Mouse (Mus musculus): ENCODE data around the gene Klhl10. TPM values are rescaled to one million over a fixed set of nuclear protein-coding genes. Genes with fewer than 3 reads are reported as not detected.

Gene Klhl10
- polyA plus RNA-seq, 1 experiment from 2014 or later = 0.65 TPM

GRCm38 (mm10) chr11:100471352-100472196, 29.9 kb downstream of the Klhl10 start:
- H3K9me3 ChIP-seq (replicated peaks) = no peaks in the 10 kb centered on the region
- H3K9ac ChIP-seq = peak overlapping the region; percentile 96
- H3K27me3 ChIP-seq (replicated peaks) = no peaks in the 10 kb centered on the region
- H3K4me2 ChIP-seq = peak overlapping the region; percentile 99
- WGBS = 4% methylated on average over 30 of the region's 30 CpGs
- peaks cover 19% of the 10 kb centered on the region for H3K4me1 ChIP-seq (replicated peaks)
- ATAC-seq (ENCODE audit: insufficient number of reproducible peaks, low FRiP score) = no peak; the same call in 1 of the 2 replicates
- H3K36me3 ChIP-seq = peaks cover 19% of the 10 kb centered on the region
- peak overlapping the region; percentile 83 for H3K4me3 ChIP-seq
- no peak overlapping the region for H3K27ac ChIP-seq (ENCODE audit: poor library complexity, severe bottlenecking)

GRCm38 (mm10) chr11:100472197-100472934, 30.6 kb downstream of the Klhl10 start, which contains the start of gene Klhl11:
Gene Klhl11, minus strand, starts transcription at chr11:100472741.
- Histone ChIP-seq H3K4me3 (peak within 1 kb of the TSS; percentile 83), H3K36me3 (peaks cover 18% of the 10 kb centered on the region), H3K27me3 (replicated peaks) (no peaks in the 10 kb centered on the region), H3K4me1 (replicated peaks) (peaks cover 19% of the 10 kb centered on the region), H3K4me2 (peak within 1 kb of the TSS; percentile 99), H3K27ac (ENCODE audit: poor library complexity, severe bottlenecking) (peak within 1 kb of the TSS; percentile 56), H3K9me3 (replicated peaks) (no peaks in the 10 kb centered on the region), H3K9ac (peak within 1 kb of the TSS; percentile 96)
- peak; percentile 90 for ATAC-seq (ENCODE audit: insufficient number of reproducible peaks, low FRiP score)
- under 1% methylated on average over 83 of the region's 83 CpGs for WGBS

GRCm38 (mm10) chr11:100472935-100473295, 31.2 kb downstream of the Klhl10 start:
- Histone ChIP-seq H3K4me3 (peak overlapping the region; percentile 83), H3K27ac (ENCODE audit: poor library complexity, severe bottlenecking) (no peak overlapping the region), H3K27me3 (replicated peaks) (no peaks in the 10 kb centered on the region), H3K9me3 (replicated peaks) (no peaks in the 10 kb centered on the region), H3K4me1 (replicated peaks) (peaks cover 19% of the 10 kb centered on the region), H3K36me3 (peaks cover 22% of the 10 kb centered on the region), H3K9ac (no peak overlapping the region), H3K4me2 (peak overlapping the region; percentile 99)
- WGBS = 29% methylated on average over 5 of the region's 5 CpGs
- peak; percentile 41 for ATAC-seq (ENCODE audit: insufficient number of reproducible peaks, low FRiP score)

GRCm38 (mm10) chr11:100476281-100476680, 34.6 kb downstream of the Klhl10 start:
- Histone ChIP-seq H3K4me1 (replicated peaks) (peaks cover 2% of the 10 kb centered on the region), H3K4me2 (no peak overlapping the region), H3K27me3 (replicated peaks) (no peaks in the 10 kb centered on the region), H3K36me3 (peaks cover 51% of the 10 kb centered on the region), H3K9me3 (replicated peaks) (no peaks in the 10 kb centered on the region), H3K9ac (no peak overlapping the region), H3K4me3 (no peak overlapping the region), H3K27ac (ENCODE audit: poor library complexity, severe bottlenecking) (no peak overlapping the region)
- no peak for ATAC-seq (ENCODE audit: insufficient number of reproducible peaks, low FRiP score)
- 87% methylated on average over 5 of the region's 5 CpGs for WGBS

- no peaks in the 10 kb centered on the region for H3K27me3 ChIP-seq (replicated peaks)
- H3K9me3 ChIP-seq (replicated peaks) = no peaks in the 10 kb centered on the region
- no peak overlapping the region for H3K4me3 ChIP-seq
- no peak overlapping the region for H3K27ac ChIP-seq (ENCODE audit: poor library complexity, severe bottlenecking)
- no peak overlapping the region for H3K4me2 ChIP-seq
- no peak overlapping the region for H3K9ac ChIP-seq
- WGBS = 57% methylated on average over 7 of the region's 7 CpGs
- peaks cover 78% of the 10 kb centered on the region for H3K36me3 ChIP-seq
- no peaks in the 10 kb centered on the region for H3K4me1 ChIP-seq (replicated peaks)
- no peak for ATAC-seq (ENCODE audit: insufficient number of reproducible peaks, low FRiP score)
Observed at GRCm38 (mm10) chr11:100479152-100479551, 37.4 kb downstream of the Klhl10 start.

GRCm38 (mm10) chr11:100484461-100484860, 42.7 kb downstream of the Klhl10 start:
- WGBS = 93% methylated on average over 3 of the region's 3 CpGs
- H3K36me3 ChIP-seq = peaks cover 97% of the 10 kb centered on the region

GRCm38 (mm10) chr11:100485801-100486538, 44.3 kb downstream of the Klhl10 start:
- Histone ChIP-seq H3K9me3 (replicated peaks) (no peaks in the 10 kb centered on the region), H3K4me1 (replicated peaks) (no peaks in the 10 kb centered on the region), H3K27ac (ENCODE audit: poor library complexity, severe bottlenecking) (no peak overlapping the region), H3K36me3 (peaks cover 97% of the 10 kb centered on the region), H3K27me3 (replicated peaks) (no peaks in the 10 kb centered on the region), H3K9ac (no peak overlapping the region), H3K4me3 (no peak overlapping the region), H3K4me2 (no peak overlapping the region)
- 85% methylated on average over 8 of the region's 8 CpGs for WGBS
- no peak for ATAC-seq (ENCODE audit: insufficient number of reproducible peaks, low FRiP score)

More at GRCm38 (mm10) chr11:100484461-100484860, 42.7 kb downstream of the Klhl10 start:
- H3K4me3 ChIP-seq = no peak overlapping the region
- no peaks in the 10 kb centered on the region for H3K4me1 ChIP-seq (replicated peaks)
- no peaks in the 10 kb centered on the region for H3K27me3 ChIP-seq (replicated peaks)
- no peak overlapping the region for H3K27ac ChIP-seq (ENCODE audit: poor library complexity, severe bottlenecking)
- no peak overlapping the region for H3K9ac ChIP-seq
- no peak overlapping the region for H3K4me2 ChIP-seq
- no peak for ATAC-seq (ENCODE audit: insufficient number of reproducible peaks, low FRiP score)
- H3K9me3 ChIP-seq (replicated peaks) = no peaks in the 10 kb centered on the region

- Histone ChIP-seq H3K27ac (ENCODE audit: poor library complexity, severe bottlenecking) (no peak overlapping the region), H3K9ac (no peak overlapping the region), H3K27me3 (replicated peaks) (no peaks in the 10 kb centered on the region), H3K4me2 (no peak overlapping the region), H3K4me1 (replicated peaks) (no peaks in the 10 kb centered on the region), H3K9me3 (replicated peaks) (no peaks in the 10 kb centered on the region), H3K36me3 (peaks cover 94% of the 10 kb centered on the region), H3K4me3 (no peak overlapping the region)
- WGBS = 86% methylated on average over 6 of the region's 6 CpGs
- no peak for ATAC-seq (ENCODE audit: insufficient number of reproducible peaks, low FRiP score)
Observed at GRCm38 (mm10) chr11:100490951-100491350, 49.2 kb downstream of the Klhl10 start.

GRCm38 (mm10) chr11:100493771-100494170, 52.1 kb downstream of the Klhl10 start:
- H3K4me1 ChIP-seq (replicated peaks) = no peaks in the 10 kb centered on the region
- H3K36me3 ChIP-seq = peaks cover 96% of the 10 kb centered on the region
- H3K4me3 ChIP-seq = no peak overlapping the region
- no peak overlapping the region for H3K9ac ChIP-seq
- no peaks in the 10 kb centered on the region for H3K9me3 ChIP-seq (replicated peaks)
- ATAC-seq (ENCODE audit: insufficient number of reproducible peaks, low FRiP score) = no peak
- no peaks in the 10 kb centered on the region for H3K27me3 ChIP-seq (replicated peaks)
- H3K27ac ChIP-seq (ENCODE audit: poor library complexity, severe bottlenecking) = no peak overlapping the region
- WGBS = 90% methylated on average over 12 of the region's 12 CpGs
- H3K4me2 ChIP-seq = no peak overlapping the region

GRCm38 (mm10) chr11:100500241-100500640, 58.5 kb downstream of the Klhl10 start:
- H3K4me3 ChIP-seq = no peak overlapping the region
- no peak overlapping the region for H3K9ac ChIP-seq
- 79% methylated on average over 3 of the region's 3 CpGs for WGBS
- no peak for ATAC-seq (ENCODE audit: insufficient number of reproducible peaks, low FRiP score)
- 0 out of 2 replicates have a peak, but pooled peaks cover 3% of the 10 kb centered on the region for H3K4me1 ChIP-seq (replicated peaks)
- H3K27ac ChIP-seq (ENCODE audit: poor library complexity, severe bottlenecking) = no peak overlapping the region
- no peaks in the 10 kb centered on the region for H3K9me3 ChIP-seq (replicated peaks)
- no peaks in the 10 kb centered on the region for H3K27me3 ChIP-seq (replicated peaks)
- H3K36me3 ChIP-seq = peaks cover 98% of the 10 kb centered on the region
- H3K4me2 ChIP-seq = no peak overlapping the region

GRCm38 (mm10) chr11:100500651-100501050, 58.9 kb downstream of the Klhl10 start:
- ATAC-seq (ENCODE audit: insufficient number of reproducible peaks, low FRiP score) = no peak
- H3K27me3 ChIP-seq (replicated peaks) = no peaks in the 10 kb centered on the region
- 0 out of 2 replicates have a peak, but pooled peaks cover 3% of the 10 kb centered on the region for H3K4me1 ChIP-seq (replicated peaks)
- peaks cover 98% of the 10 kb centered on the region for H3K36me3 ChIP-seq
- no peak overlapping the region for H3K27ac ChIP-seq (ENCODE audit: poor library complexity, severe bottlenecking)
- no peak overlapping the region for H3K9ac ChIP-seq
- no peaks in the 10 kb centered on the region for H3K9me3 ChIP-seq (replicated peaks)
- WGBS = 85% methylated on average over 7 of the region's 7 CpGs
- H3K4me3 ChIP-seq = no peak overlapping the region
- no peak overlapping the region for H3K4me2 ChIP-seq
